22 mouse cellular contexts compared by ENCODE assay signal in genomic region chr17:14225982-14226652, GRCm38 (mm10). TPM values are rescaled to one million over a fixed set of nuclear protein-coding genes. Genes with fewer than 3 reads are reported as not detected.
A peak's percentile ranks its signal among the peaks of the same experiment; 100 is the strongest.
DNase-seq lines count a peak whose midpoint lies in the region; ATAC-seq lines count a peak whose summit lies in the region.
"Had no signal": no experiment of that assay in that cellular context is flagged by ENCODE, and none has a peak within 500 bp of the region (broad histone marks: within the 10 kb centered on the region; RNA-seq: fewer than 3 reads in every experiment).

No protein-coding gene starts in this region.

- H3K4me1 ChIP-seq in embryonic facial prominence, embryonic 11.5 days (ENCODE audit: control insufficient read depth, insufficient read depth, low read length) = no peaks in the 10 kb centered on the region; the same call in 1 of the 2 replicates
- peaks cover 33% of the 10 kb centered on the region for H3K4me1 ChIP-seq in embryonic facial prominence, embryonic 10.5 days
- H3K4me1 ChIP-seq in midbrain, embryonic 16.5 days (ENCODE audit: control insufficient read depth, insufficient read depth, low read length) = no peaks in the 10 kb centered on the region
- peaks cover 23% of the 10 kb centered on the region for H3K4me1 ChIP-seq in midbrain, embryonic 10.5 days
- H3K4me1 ChIP-seq in stomach, embryonic 16.5 days (ENCODE audit: control insufficient read depth, insufficient read depth, low read length) = peaks cover 16% of the 10 kb centered on the region
- H3K4me1 ChIP-seq in hindbrain, embryonic 12.5 days = peaks cover 4% of the 10 kb centered on the region

- no peak overlapping the region for H3K27ac ChIP-seq in embryonic facial prominence, embryonic 11.5 days (replicated peaks; ENCODE audit: low read depth, low read length)
- no peak overlapping the region for H3K27ac ChIP-seq in embryonic facial prominence, embryonic 10.5 days (replicated peaks)
- no peak overlapping the region for H3K27ac ChIP-seq in midbrain, embryonic 16.5 days (ENCODE audit: low read length)
- no peak overlapping the region for H3K27ac ChIP-seq in midbrain, embryonic 10.5 days (replicated peaks)
- H3K27ac ChIP-seq in stomach, embryonic 16.5 days (ENCODE audit: low read length) = no peak overlapping the region
- H3K27ac ChIP-seq in hindbrain, embryonic 12.5 days = no peak overlapping the region
- H3K27ac ChIP-seq: forebrain, embryonic 15.5 days; heart, embryonic 10.5 days; heart, embryonic 15.5 days; hindbrain, embryonic 15.5 days had no signal

- no peak for DNase-seq in embryonic facial prominence, embryonic 11.5 days (ENCODE audit: low spot score)
- no peak for DNase-seq in embryonic facial prominence, embryonic 10.5 days (ENCODE audit: low spot score)
- DNase-seq in midbrain, embryonic 10.5 days (ENCODE audit: low spot score) = no peak
- DNase-seq: adrenal gland, adult 8-10 months; adrenal gland, postnatal 36 days; B cell, adult 2 months; cerebellum, adult 2 months; cerebellum, postnatal 14 days; embryo, embryonic 11 days; gastrocnemius, postnatal 10 days; heart, adult 18-20 months; heart, postnatal 14 days had no signal

- ATAC-seq in embryonic facial prominence, embryonic 11.5 days (replicated peaks; ENCODE audit: insufficient number of reproducible peaks, low FRiP score, low TSS enrichment, low read depth) = 0 out of 2 replicates have a peak, but pooled peaks have one; percentile 26
- 0 out of 2 replicates have a peak, but pooled peaks have one; percentile 50 for ATAC-seq in midbrain, embryonic 16.5 days
- ATAC-seq in stomach, embryonic 16.5 days (ENCODE audit: insufficient read depth, low FRiP score) = peak; percentile 14; the same call in 1 of the 2 replicates
- ATAC-seq in frontal cortex, adult (ENCODE audit: low TSS enrichment) = no peak
- no peak for ATAC-seq in hindbrain, embryonic 12.5 days (ENCODE audit: low FRiP score)
- ATAC-seq: CD4-positive, CD25-positive, alpha-beta regulatory T cell, adult 4 months; forebrain, embryonic 15.5 days had no signal

- H3K4me2 ChIP-seq in embryonic facial prominence, embryonic 11.5 days (ENCODE audit: low read depth, low read length) = no peak overlapping the region
- H3K4me2 ChIP-seq in midbrain, embryonic 16.5 days (ENCODE audit: low read length) = no peak overlapping the region
- no peak overlapping the region for H3K4me2 ChIP-seq in stomach, embryonic 16.5 days (ENCODE audit: low read depth, low read length)
- no peak overlapping the region for H3K4me2 ChIP-seq in hindbrain, embryonic 12.5 days (replicated peaks)
- H3K4me2 ChIP-seq: forebrain, embryonic 15.5 days; heart, embryonic 15.5 days; hindbrain, embryonic 15.5 days had no signal

- no peak overlapping the region for H3K4me3 ChIP-seq in embryonic facial prominence, embryonic 11.5 days (ENCODE audit: low read depth, low read length)
- no peak overlapping the region for H3K4me3 ChIP-seq in embryonic facial prominence, embryonic 10.5 days
- no peak overlapping the region for H3K4me3 ChIP-seq in midbrain, embryonic 16.5 days (ENCODE audit: low read depth, low read length)
- no peak overlapping the region for H3K4me3 ChIP-seq in midbrain, embryonic 10.5 days
- H3K4me3 ChIP-seq in stomach, embryonic 16.5 days (replicated peaks; ENCODE audit: low read length) = no peak overlapping the region
- H3K4me3 ChIP-seq in hindbrain, embryonic 12.5 days = no peak overlapping the region
- H3K4me3 ChIP-seq: forebrain, embryonic 15.5 days; heart, embryonic 10.5 days; heart, embryonic 15.5 days; hindbrain, embryonic 15.5 days had no signal

- WGBS in embryonic facial prominence, embryonic 11.5 days = 66% methylated on average over 9 of the region's 9 CpGs
- 76% methylated on average over 9 of the region's 9 CpGs for WGBS in embryonic facial prominence, embryonic 10.5 days
- WGBS in midbrain, embryonic 16.5 days = 71% methylated on average over 9 of the region's 9 CpGs
- 77% methylated on average over 9 of the region's 9 CpGs for WGBS in midbrain, embryonic 10.5 days
- 56% methylated on average over 9 of the region's 9 CpGs for WGBS in stomach, embryonic 16.5 days
- 70% methylated on average over 9 of the region's 9 CpGs for WGBS in hindbrain, embryonic 12.5 days

- H3K9ac ChIP-seq in embryonic facial prominence, embryonic 11.5 days (replicated peaks; ENCODE audit: low read length) = no peak overlapping the region
- no peak overlapping the region for H3K9ac ChIP-seq in midbrain, embryonic 16.5 days (ENCODE audit: low read depth, low read length)
- no peak overlapping the region; the same call in 1 of the 2 replicates for H3K9ac ChIP-seq in stomach, embryonic 16.5 days (ENCODE audit: low read length)
- no peak overlapping the region for H3K9ac ChIP-seq in hindbrain, embryonic 12.5 days
- H3K9ac ChIP-seq: forebrain, embryonic 15.5 days; heart, embryonic 15.5 days; hindbrain, embryonic 15.5 days had no signal

- H3K27me3 ChIP-seq in embryonic facial prominence, embryonic 11.5 days (ENCODE audit: control insufficient read depth, insufficient read depth, low read length) = no peaks in the 10 kb centered on the region
- peaks cover 16% of the 10 kb centered on the region; the same call in 1 of the 2 replicates for H3K27me3 ChIP-seq in embryonic facial prominence, embryonic 10.5 days (replicated peaks; ENCODE audit: low read depth, poor library complexity, severe bottlenecking)
- no peaks in the 10 kb centered on the region for H3K27me3 ChIP-seq in midbrain, embryonic 16.5 days (ENCODE audit: control insufficient read depth, insufficient read depth, low read depth, low read length)
- peaks cover 7% of the 10 kb centered on the region; the same call in 1 of the 2 replicates for H3K27me3 ChIP-seq in midbrain, embryonic 10.5 days (ENCODE audit: low read depth, poor library complexity, severe bottlenecking)
- no peaks in the 10 kb centered on the region for H3K27me3 ChIP-seq in stomach, embryonic 16.5 days (ENCODE audit: control insufficient read depth, insufficient read depth, low read length)
- H3K27me3 ChIP-seq in hindbrain, embryonic 12.5 days = no peaks in the 10 kb centered on the region
- H3K27me3 ChIP-seq: forebrain, embryonic 15.5 days; hindbrain, embryonic 15.5 days had no signal

- no peaks in the 10 kb centered on the region for H3K9me3 ChIP-seq in embryonic facial prominence, embryonic 11.5 days (replicated peaks; ENCODE audit: control insufficient read depth, low read length)
- no peaks in the 10 kb centered on the region for H3K9me3 ChIP-seq in embryonic facial prominence, embryonic 10.5 days
- no peaks in the 10 kb centered on the region for H3K9me3 ChIP-seq in midbrain, embryonic 16.5 days (replicated peaks; ENCODE audit: control insufficient read depth, low read length, poor library complexity, severe bottlenecking)
- no peaks in the 10 kb centered on the region for H3K9me3 ChIP-seq in midbrain, embryonic 10.5 days (replicated peaks)
- no peaks in the 10 kb centered on the region for H3K9me3 ChIP-seq in stomach, embryonic 16.5 days (replicated peaks; ENCODE audit: control insufficient read depth, low read length)
- H3K9me3 ChIP-seq in hindbrain, embryonic 12.5 days (replicated peaks) = no peaks in the 10 kb centered on the region
- H3K9me3 ChIP-seq: forebrain, embryonic 15.5 days; heart, embryonic 10.5 days; heart, embryonic 15.5 days; hindbrain, embryonic 15.5 days had no signal

- H3K36me3 ChIP-seq in embryonic facial prominence, embryonic 11.5 days (replicated peaks; ENCODE audit: control insufficient read depth, insufficient read depth, low read depth, low read length) = no peaks in the 10 kb centered on the region
- no peaks in the 10 kb centered on the region for H3K36me3 ChIP-seq in embryonic facial prominence, embryonic 10.5 days (replicated peaks)
- no peaks in the 10 kb centered on the region for H3K36me3 ChIP-seq in midbrain, embryonic 16.5 days (ENCODE audit: control insufficient read depth, insufficient read depth, low read length)
- no peaks in the 10 kb centered on the region for H3K36me3 ChIP-seq in midbrain, embryonic 10.5 days
- no peaks in the 10 kb centered on the region for H3K36me3 ChIP-seq in stomach, embryonic 16.5 days (ENCODE audit: control insufficient read depth, insufficient read depth, low read length)
- no peaks in the 10 kb centered on the region for H3K36me3 ChIP-seq in hindbrain, embryonic 12.5 days
- H3K36me3 ChIP-seq: forebrain, embryonic 15.5 days; G1E; heart, embryonic 10.5 days; heart, embryonic 15.5 days; hindbrain, embryonic 15.5 days had no signal

RNA-seq across cellular contexts. Expression of gene Dact2, which starts 22.0 kb away (rescaled TPM):
- 1.1 TPM in 2 replicates for polyA plus RNA-seq in embryonic facial prominence, embryonic 11.5 days (2014; fragmentation: Nextera tagmentation; extraction: Ambion mirVana)
- polyA plus RNA-seq in embryonic facial prominence, embryonic 10.5 days (2016; fragmentation: Nextera tagmentation; extraction: Ambion mirVana) = 0.60 and 0.73 TPM in 2 replicates
- 2.0 and 2.1 TPM in 2 replicates for polyA plus RNA-seq in midbrain, embryonic 16.5 days (2015; fragmentation: Nextera tagmentation; extraction: Ambion mirVana)
- polyA plus RNA-seq in midbrain, embryonic 10.5 days (2016; fragmentation: Nextera tagmentation; extraction: Ambion mirVana) = 0.42 and 0.48 TPM in 2 replicates
- polyA plus RNA-seq in stomach, embryonic 16.5 days (2015; fragmentation: Nextera tagmentation; extraction: Ambion mirVana) = 2.9 and 3.3 TPM in 2 replicates
- polyA plus RNA-seq in hindbrain, embryonic 12.5 days (2016; fragmentation: Nextera tagmentation; extraction: Ambion mirVana) = 1.0 and 1.3 TPM in 2 replicates
- polyA plus RNA-seq: CD4-positive, CD25-positive, alpha-beta regulatory T cell, adult 4 months; G1E had no signal

RNA-seq across cellular contexts. Expression of gene Smoc2, which starts 53.2 kb away (rescaled TPM):
- 40.8 and 45.0 TPM in 2 replicates for polyA plus RNA-seq in embryonic facial prominence, embryonic 11.5 days (2014; fragmentation: Nextera tagmentation; extraction: Ambion mirVana)
- 12.0 and 18.1 TPM in 2 replicates for polyA plus RNA-seq in embryonic facial prominence, embryonic 10.5 days (2016; fragmentation: Nextera tagmentation; extraction: Ambion mirVana)
- polyA plus RNA-seq in midbrain, embryonic 16.5 days (2015; fragmentation: Nextera tagmentation; extraction: Ambion mirVana) = 2.5 and 3.0 TPM in 2 replicates
- 2.3 and 6.1 TPM in 2 replicates for polyA plus RNA-seq in midbrain, embryonic 10.5 days (2016; fragmentation: Nextera tagmentation; extraction: Ambion mirVana)
- polyA plus RNA-seq in stomach, embryonic 16.5 days (2015; fragmentation: Nextera tagmentation; extraction: Ambion mirVana) = 137 and 139 TPM in 2 replicates
- 59.2 and 70.5 TPM in 2 replicates for polyA plus RNA-seq in hindbrain, embryonic 12.5 days (2016; fragmentation: Nextera tagmentation; extraction: Ambion mirVana)
- polyA plus RNA-seq: CD4-positive, CD25-positive, alpha-beta regulatory T cell, adult 4 months; G1E had no signal

Comparison
In these comparisons a context has a peak if more than half of its experiments do, and no peak if none do; other contexts are left out.
1. ATAC-seq: peak in embryonic facial prominence, embryonic 11.5 days (single experiment), midbrain, embryonic 16.5 days (single experiment) and stomach, embryonic 16.5 days (single experiment); none in frontal cortex, adult (single experiment) and hindbrain, embryonic 12.5 days (single experiment).